In the genomic region with DNA sequence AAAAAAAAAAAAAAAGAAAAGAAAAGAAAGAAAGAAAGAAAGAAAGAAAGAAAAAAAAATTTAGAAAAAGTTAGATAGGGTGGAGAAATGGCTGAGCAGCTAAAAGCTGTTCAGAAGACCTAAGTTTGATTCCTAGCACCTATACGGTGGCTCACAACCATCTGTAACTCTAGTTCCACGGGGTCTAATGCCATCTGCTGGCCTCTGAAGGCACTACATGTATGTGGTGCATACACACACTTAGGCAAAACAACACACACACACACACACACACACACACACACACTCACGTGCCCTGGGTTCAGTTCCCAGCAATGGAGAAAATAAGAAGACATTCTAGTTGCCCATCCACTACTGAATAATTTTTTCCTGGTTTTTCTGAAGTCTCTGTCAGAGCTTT, we compare ENCODE assay signal across 21 mouse cellular contexts. TPM values are rescaled to one million over a fixed set of nuclear protein-coding genes. Genes with fewer than 3 reads are reported as not detected.
DNase-seq lines count a peak whose midpoint lies in the region; ATAC-seq and TF ChIP-seq lines count a peak whose summit lies in the region.
"Had no signal": no experiment of that assay in that cellular context is flagged by ENCODE, and none has a peak within 500 bp of the region (broad histone marks: within the 10 kb centered on the region; RNA-seq: fewer than 3 reads in every experiment).

No protein-coding gene starts in this region.

- TF ChIP-seq EP300 in heart, adult 2 months (IDR thresholded peaks at IDR 0.05; ENCODE audit: insufficient read depth, low read depth, low read length) = no peak
- no peak for TF ChIP-seq EP300 in CH12.LX (IDR thresholded peaks at IDR 0.05; ENCODE audit: low read length)

- H3K79me2 ChIP-seq in heart, adult 2 months (replicated peaks; ENCODE audit: control insufficient read depth, insufficient read depth, low read length) = no peaks in the 10 kb centered on the region
- no peaks in the 10 kb centered on the region for H3K79me2 ChIP-seq in CH12.LX (replicated peaks; ENCODE audit: control insufficient read depth, extremely low read depth, insufficient read depth, poor library complexity, severe bottlenecking)

- peak; percentile 49 for TF ChIP-seq CTCF in heart, adult 2 months (IDR thresholded peaks at IDR 0.05)
- peak; percentile 28 for TF ChIP-seq CTCF in layer of hippocampus, adult 2 months (conservative IDR thresholded peaks at IDR 0.05)
- TF ChIP-seq CTCF in CH12.LX (conservative IDR thresholded peaks at IDR 0.05 in 1 of 2, IDR thresholded peaks at IDR 0.05 in 1 of 2; ENCODE audit: low read depth in 2 of 2, low read length in 2 of 2) = peak in 1 of 2 experiments; percentile 40; a peak in 1 of 4 replicates

- ATAC-seq in erythroblast, adult 5-6 weeks (replicated peaks; ENCODE audit: low FRiP score, poor library complexity, severe bottlenecking) = no peak
- ATAC-seq: forebrain, embryonic 15.5 days had no signal

- intact Hi-C loops in heart, adult 2 months (cut with DNase I) = loop anchor here (2.0 kb wide), 1 partner anchor 18 kb away; no protein-coding TSS in a partner anchor
- intact Hi-C loops in heart, postnatal 36 days (cut with DNase I) = no loop called here

- H3K36me3 ChIP-seq in heart, adult 2 months (ENCODE audit: control insufficient read depth, insufficient read depth, low read length) = no peaks in the 10 kb centered on the region
- H3K36me3 ChIP-seq in CH12.LX (replicated peaks in 1 of 2; ENCODE audit: control insufficient read depth in 1 of 2, insufficient read depth in 1 of 2, low read length in 1 of 2) = peaks cover 0 to 20% of the 10 kb centered on the region in 2 experiments
- H3K36me3 ChIP-seq: forebrain, embryonic 15.5 days; hindbrain, embryonic 13.5 days; midbrain, embryonic 12.5 days had no signal

- no peak overlapping the region for H3K9ac ChIP-seq in heart, adult 2 months (ENCODE audit: low read depth, low read length)
- H3K9ac ChIP-seq in CH12.LX (ENCODE audit: insufficient read depth, low read depth) = no peak overlapping the region
- H3K9ac ChIP-seq: embryonic facial prominence, embryonic 15.5 days; forebrain, embryonic 15.5 days; heart, embryonic 13.5 days; hindbrain, embryonic 13.5 days; liver, embryonic 13.5 days; midbrain, embryonic 12.5 days had no signal

- in situ Hi-C loops in CH12.LX (cut with MboI; ENCODE audit: low pct_ligation_motif_present, low pct_unique_long_range_greater_than_20kb, low sequenced_read_pairs) = no loop called here

- 96% methylated on average over 3 of the region's 3 CpGs for WGBS in heart, adult 2 months

- H3K9me3 ChIP-seq in CH12.LX (replicated peaks; ENCODE audit: low read length) = peaks cover 5% of the 10 kb centered on the region
- H3K9me3 ChIP-seq: forebrain, embryonic 15.5 days; heart, embryonic 13.5 days; limb, embryonic 10.5 days; midbrain, embryonic 12.5 days had no signal

- dilution Hi-C loops in CH12.LX (cut with MboI; ENCODE audit: extremely low pct_ligation_motif_present, extremely low pct_unique_long_range_greater_than_20kb, low sequenced_read_pairs) = no loop called here

- H3K27ac ChIP-seq in heart, adult 2 months = no peak overlapping the region
- H3K27ac ChIP-seq in layer of hippocampus, adult 2 months = no peak overlapping the region
- H3K27ac ChIP-seq in CH12.LX (ENCODE audit: insufficient read depth, low read depth) = no peak overlapping the region
- H3K27ac ChIP-seq: embryonic facial prominence, embryonic 15.5 days; forebrain, embryonic 15.5 days; heart, embryonic 13.5 days; hindbrain, embryonic 13.5 days; limb, embryonic 10.5 days; liver, embryonic 13.5 days; midbrain, embryonic 12.5 days had no signal

- no peak for DNase-seq in heart, adult 2 months
- DNase-seq in heart, postnatal 36 days = no peak
- DNase-seq in layer of hippocampus, adult 2 months (ENCODE audit: low spot score in 2 of 2) = no peak
- DNase-seq in layer of hippocampus, adult 18-20 months (ENCODE audit: low spot score in 2 of 2) = no peak
- DNase-seq in CH12.LX (ENCODE audit: extremely low read depth) (no peak), R1 (ENCODE audit: low read depth, low spot score) (peak; percentile 68)
- no peak for DNase-seq in spleen, postnatal 14 days (ENCODE audit: low spot score in 2 of 2)
- DNase-seq: adrenal gland, postnatal 25 days; cerebellum, adult 9-10 months; gastrocnemius, postnatal 10 days; liver, embryonic 13.5 days; thymus, postnatal 14 days had no signal

- no peak overlapping the region for H3K4me3 ChIP-seq in heart, adult 2 months
- H3K4me3 ChIP-seq in layer of hippocampus, adult 2 months = no peak overlapping the region
- H3K4me3 ChIP-seq in CH12.LX (replicated peaks in 1 of 3; ENCODE audit: low read depth in 2 of 3, low read length in 2 of 3, poor library complexity in 1 of 3) = no peak overlapping the region
- H3K4me3 ChIP-seq: embryonic facial prominence, embryonic 15.5 days; forebrain, embryonic 15.5 days; heart, embryonic 13.5 days; hindbrain, embryonic 13.5 days; limb, embryonic 10.5 days; liver, embryonic 13.5 days; midbrain, embryonic 12.5 days had no signal

- TF ChIP-seq RAD21 in CH12.LX (IDR thresholded peaks at IDR 0.05; ENCODE audit: low read depth, low read length) = peak; percentile 12

- no peaks in the 10 kb centered on the region for H3K27me3 ChIP-seq in heart, adult 2 months (ENCODE audit: control insufficient read depth, insufficient read depth, low read length)
- no peaks in the 10 kb centered on the region for H3K27me3 ChIP-seq in CH12.LX (replicated peaks)
- H3K27me3 ChIP-seq: embryonic facial prominence, embryonic 15.5 days; forebrain, embryonic 15.5 days; heart, embryonic 13.5 days; hindbrain, embryonic 13.5 days; liver, embryonic 13.5 days; midbrain, embryonic 12.5 days had no signal

- H3K4me1 ChIP-seq in heart, adult 2 months (ENCODE audit: control insufficient read depth, insufficient read depth, low read length) = peaks cover 1% of the 10 kb centered on the region; the same call in 1 of the 2 replicates
- H3K4me1 ChIP-seq in CH12.LX (ENCODE audit: control insufficient read depth in 1 of 2, insufficient read depth in 2 of 2) = peaks cover 11% of the 10 kb centered on the region in 2 experiments
- H3K4me1 ChIP-seq: forebrain, embryonic 15.5 days; midbrain, embryonic 12.5 days had no signal

- no peak for TF ChIP-seq POLR2A in heart, adult 2 months (IDR thresholded peaks at IDR 0.05; ENCODE audit: insufficient read depth, low read depth, low read length)
- TF ChIP-seq POLR2A in CH12.LX (IDR thresholded peaks at IDR 0.05; ENCODE audit: low read depth, low read length) = no peak

- H3K4me2 ChIP-seq in CH12.LX (ENCODE audit: insufficient read depth, low read depth, poor library complexity, severe bottlenecking) = no peak overlapping the region
- H3K4me2 ChIP-seq: embryonic facial prominence, embryonic 15.5 days; forebrain, embryonic 15.5 days; heart, embryonic 13.5 days; hindbrain, embryonic 13.5 days; liver, embryonic 13.5 days; midbrain, embryonic 12.5 days had no signal

RNA-seq across cellular contexts. Expression of a gene that starts 27.1 kb away (rescaled TPM):
- total RNA-seq in heart, adult 2 months (2021) = 1 to 10 TPM; 4.6 to 5.7 TPM
- 17.8 and 18.0 TPM in 2 replicates for polyA plus RNA-seq in heart, adult 2 months (2012; rRNA removed)
- total RNA-seq in heart, postnatal 36 days (2021) = 1 to 10 TPM; 5.0 to 6.6 TPM
- 10 to 100 TPM; 10.7 to 14.6 TPM for total RNA-seq in layer of hippocampus, adult 2 months (2021)
- total RNA-seq in layer of hippocampus, adult 18-20 months (2021) = 1 to 10 TPM; 8.5 to 9.9 TPM
- 31.8 and 34.1 TPM in 2 replicates for total RNA-seq in CH12.LX (2012; rRNA removed)
- total RNA-seq in CH12.LX (2014; rRNA removed) = 37.9 and 41.8 TPM in 2 replicates
- 52.4 and 59.2 TPM in 2 replicates for polyA plus RNA-seq in CH12.LX (2012; ENCODE audit: insufficient read length, low read depth)
- 1.3 and 4.0 TPM in 2 replicates for total RNA-seq in erythroblast, adult 5-6 weeks (2015; ENCODE audit: low replicate concordance)
- total RNA-seq in erythroblast, adult 5-6 weeks (2017; ENCODE audit: low replicate concordance) = 2.1 and 6.6 TPM in 2 replicates

RNA-seq across cellular contexts. Expression of a gene that starts 30.4 kb away (rescaled TPM):
- total RNA-seq in heart, adult 2 months (2021) = 100 to 1,000 TPM; 113 to 122 TPM
- polyA plus RNA-seq in heart, adult 2 months (2012; rRNA removed) = 230 and 239 TPM in 2 replicates
- 100 to 1,000 TPM; 123 to 136 TPM for total RNA-seq in heart, postnatal 36 days (2021)
- 10 to 100 TPM; 16.4 to 19.7 TPM for total RNA-seq in layer of hippocampus, adult 2 months (2021)
- 10 to 100 TPM; 14.9 to 16.7 TPM for total RNA-seq in layer of hippocampus, adult 18-20 months (2021)
- total RNA-seq in CH12.LX (2012; rRNA removed) = 0.13 TPM in 2 replicates
- total RNA-seq in CH12.LX (2014; rRNA removed) = 0.08 TPM in 1 of 2 replicates, not detected in the other
- 0.44 and 0.47 TPM in 2 replicates for polyA plus RNA-seq in CH12.LX (2012; ENCODE audit: insufficient read length, low read depth)
- total RNA-seq in erythroblast, adult 5-6 weeks (2015; ENCODE audit: low replicate concordance) = 4.0 and 6.7 TPM in 2 replicates
- total RNA-seq in erythroblast, adult 5-6 weeks (2017; ENCODE audit: low replicate concordance) = 1.5 and 3.2 TPM in 2 replicates
- total RNA-seq: neutrophil, adult 5-6 weeks had no signal

RNA-seq across cellular contexts. Expression of a gene that starts 36.1 kb away (rescaled TPM):
- 10 to 100 TPM; 21.0 to 25.3 TPM for total RNA-seq in heart, adult 2 months (2021)
- 42.3 and 49.3 TPM in 2 replicates for polyA plus RNA-seq in heart, adult 2 months (2012; rRNA removed)
- total RNA-seq in heart, postnatal 36 days (2021) = 10 to 100 TPM; 24.6 to 26.6 TPM
- total RNA-seq in layer of hippocampus, adult 2 months (2021) = 100 to 1,000 TPM; 115 to 121 TPM
- total RNA-seq in layer of hippocampus, adult 18-20 months (2021) = 100 to 1,000 TPM; 119 to 123 TPM
- total RNA-seq in CH12.LX (2012; rRNA removed) (41.7 and 45.2 TPM in 2 replicates), CH12.LX (2014; rRNA removed) (72.1 and 73.7 TPM in 2 replicates)
- 136 and 138 TPM in 2 replicates for polyA plus RNA-seq in CH12.LX (2012; ENCODE audit: insufficient read length, low read depth)
- total RNA-seq in erythroblast, adult 5-6 weeks (2015; ENCODE audit: low replicate concordance) = 15.0 and 25.9 TPM in 2 replicates
- total RNA-seq in erythroblast, adult 5-6 weeks (2017; ENCODE audit: low replicate concordance) = 18.1 and 19.5 TPM in 2 replicates

RNA-seq across cellular contexts. Expression of a gene that starts 44.0 kb away (rescaled TPM):
- 10 to 100 TPM; 27.1 to 28.9 TPM for total RNA-seq in heart, adult 2 months (2021)
- polyA plus RNA-seq in heart, adult 2 months (2012; rRNA removed) = 38.7 and 52.8 TPM in 2 replicates
- 10 to 100 TPM; 26.8 to 28.1 TPM for total RNA-seq in heart, postnatal 36 days (2021)
- 10 to 100 TPM; 18.9 to 20.1 TPM for total RNA-seq in layer of hippocampus, adult 2 months (2021)
- total RNA-seq in layer of hippocampus, adult 18-20 months (2021) = 10 to 100 TPM; 16.6 to 19.4 TPM
- total RNA-seq in CH12.LX (2012; rRNA removed) (10.2 and 11.1 TPM in 2 replicates), CH12.LX (2014; rRNA removed) (4.8 and 5.1 TPM in 2 replicates)
- polyA plus RNA-seq in CH12.LX (2012; ENCODE audit: insufficient read length, low read depth) = 22.0 and 25.8 TPM in 2 replicates
- 15.4 and 23.2 TPM in 2 replicates for total RNA-seq in erythroblast, adult 5-6 weeks (2015; ENCODE audit: low replicate concordance)
- total RNA-seq in erythroblast, adult 5-6 weeks (2017; ENCODE audit: low replicate concordance) = 5.2 and 6.4 TPM in 2 replicates

RNA-seq across cellular contexts. Expression of a gene that starts 55.3 kb away (rescaled TPM):
- 100 to 1,000 TPM; 606 to 670 TPM for total RNA-seq in heart, adult 2 months (2021)
- polyA plus RNA-seq in heart, adult 2 months (2012; rRNA removed) = 584 and 623 TPM in 2 replicates
- 100 to 1,000 TPM; 631 to 727 TPM for total RNA-seq in heart, postnatal 36 days (2021)
- total RNA-seq in layer of hippocampus, adult 2 months (2021) = 100 to 1,000 TPM; 120 to 123 TPM
- total RNA-seq in layer of hippocampus, adult 18-20 months (2021) = 100 to 1,000 TPM; 128 to 131 TPM
- total RNA-seq in CH12.LX (2012; rRNA removed) = 2.9 and 3.9 TPM in 2 replicates
- 1.4 TPM in 2 replicates for total RNA-seq in CH12.LX (2014; rRNA removed)
- polyA plus RNA-seq in CH12.LX (2012; ENCODE audit: insufficient read length, low read depth) = 1.5 and 2.8 TPM in 2 replicates
- total RNA-seq in erythroblast, adult 5-6 weeks (2015; ENCODE audit: low replicate concordance) = not detected in 2 replicates
- not detected in 2 replicates for total RNA-seq in erythroblast, adult 5-6 weeks (2017; ENCODE audit: low replicate concordance)
- total RNA-seq: megakaryocyte, adult 5-6 weeks; neutrophil, adult 5-6 weeks had no signal

Comparison
In these comparisons a context has a peak if more than half of its experiments do, and no peak if none do; other contexts are left out.
1. RNA of a gene that starts 30.4 kb away (total RNA-seq): 123 to 136 TPM in heart, postnatal 36 days and 113 to 122 TPM in heart, adult 2 months; 16.4 to 19.7 TPM in layer of hippocampus, adult 2 months, 14.9 to 16.7 TPM in layer of hippocampus, adult 18-20 months, 1.5 to 6.7 TPM in erythroblast, adult 5-6 weeks and 0.08 to 0.13 TPM in CH12.LX; every median in the first group is over 4 times any median in the second.